Mouse (Mus musculus): ENCODE measurements at regions not wholly inside any gene's neighbourhood (a gene's known extent, or its start where the extent isn't known, plus 50 kb on each side); places are given as distances from the start of the nearest gene placed in this dataset.
"Not testable (repeated sequence)": the region's sequence is repeated elsewhere in the genome, so short reads cannot be mapped to it uniquely, and the experiment has no call there.

GRCm38 (mm10) chr2:21976831-21977230, 250.5 kb upstream of the Myo3a start:
- DNase-seq (ENCODE audit: low spot score in 2 of 2), result no peak

DNA sequence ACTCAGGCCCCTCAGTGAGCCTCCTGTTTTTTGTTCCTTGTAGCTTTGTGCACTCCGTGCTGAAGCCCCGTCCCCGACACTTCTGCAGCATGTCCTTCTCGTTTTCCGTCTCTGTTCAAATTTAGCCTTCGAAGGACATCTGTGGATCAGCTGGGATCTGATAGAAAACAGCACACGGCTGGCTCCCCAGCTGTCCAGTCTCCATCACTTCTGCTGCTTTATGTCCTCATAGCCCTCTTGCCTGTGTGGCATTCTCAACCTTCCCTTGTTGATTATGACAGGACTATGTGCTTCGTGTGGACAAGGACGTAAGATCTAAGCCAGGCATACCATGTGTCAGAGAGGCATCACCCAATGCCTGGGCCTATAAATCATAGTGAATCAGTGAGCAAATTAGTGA, 247.1 kb upstream of the Myo3a start:
- DNase-seq (ENCODE audit: low spot score in 2 of 2), result no peak

DNA sequence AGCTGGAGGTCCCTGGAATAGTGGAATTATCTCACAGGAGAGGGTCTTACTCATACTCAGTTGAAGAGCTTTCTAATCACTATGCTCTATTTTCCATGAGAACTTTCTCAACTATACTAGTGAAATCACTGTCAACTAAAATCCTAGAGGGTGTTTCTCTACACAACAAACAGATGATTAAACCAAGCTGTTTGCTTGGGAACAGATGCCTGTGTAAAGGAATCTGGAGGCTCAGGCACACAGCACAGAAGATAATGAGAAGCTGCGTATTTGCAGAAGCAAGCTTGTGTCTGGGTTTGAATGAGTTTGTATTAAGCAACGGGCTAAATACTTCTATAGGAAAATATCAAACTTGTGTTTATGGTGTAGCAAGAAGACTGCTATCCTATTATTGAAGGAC, 202.9 kb upstream of the Myo3a start:
- DNase-seq (ENCODE audit: low spot score in 2 of 2), result no peak

GRCm38 (mm10) chr2:22026794-22027193, 200.5 kb upstream of the Myo3a start:
- DNase-seq (ENCODE audit: low spot score in 2 of 2), result no peak

GRCm38 (mm10) chr2:22028569-22028968, 198.7 kb upstream of the Myo3a start:
- DNase-seq (ENCODE audit: low spot score in 2 of 2), result no peak

DNA sequence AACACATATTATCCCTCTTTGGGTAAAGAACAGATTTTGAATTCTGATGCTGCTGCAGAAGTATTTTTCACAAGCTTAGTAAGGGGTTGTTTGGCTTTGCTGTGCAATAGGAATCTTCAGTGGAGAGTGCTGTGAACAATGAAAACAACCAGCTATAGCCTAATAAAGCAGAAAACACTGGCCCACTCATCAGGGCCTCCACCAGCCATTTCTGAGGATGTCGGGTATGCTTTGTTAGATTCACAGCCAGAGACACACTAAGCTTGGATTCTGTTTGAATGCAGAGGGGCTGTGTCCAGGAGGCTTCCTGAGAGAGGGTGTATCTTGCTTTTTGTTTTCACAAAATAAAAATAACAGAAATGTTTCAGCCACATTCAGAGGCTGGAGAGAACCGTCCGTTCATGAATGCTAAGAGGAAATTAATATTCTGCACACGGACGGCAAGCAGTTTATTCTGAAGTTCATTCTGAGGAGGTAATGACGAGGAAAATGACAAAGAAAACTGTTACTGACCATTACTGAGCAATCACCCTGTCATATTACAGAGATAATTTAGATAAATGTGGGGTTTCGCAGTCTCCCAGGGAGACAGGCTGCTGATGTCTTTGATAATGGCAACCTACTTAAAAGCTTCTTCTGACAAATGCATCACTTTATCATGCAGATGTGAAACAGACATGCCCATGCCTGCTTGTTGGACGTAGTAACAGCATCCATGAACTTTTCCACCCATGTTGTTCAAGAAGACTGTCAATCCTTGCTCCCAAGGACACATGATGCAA, 198.1 kb upstream of the Myo3a start:
- DNase-seq (ENCODE audit: low spot score in 2 of 2), result no peak

DNA sequence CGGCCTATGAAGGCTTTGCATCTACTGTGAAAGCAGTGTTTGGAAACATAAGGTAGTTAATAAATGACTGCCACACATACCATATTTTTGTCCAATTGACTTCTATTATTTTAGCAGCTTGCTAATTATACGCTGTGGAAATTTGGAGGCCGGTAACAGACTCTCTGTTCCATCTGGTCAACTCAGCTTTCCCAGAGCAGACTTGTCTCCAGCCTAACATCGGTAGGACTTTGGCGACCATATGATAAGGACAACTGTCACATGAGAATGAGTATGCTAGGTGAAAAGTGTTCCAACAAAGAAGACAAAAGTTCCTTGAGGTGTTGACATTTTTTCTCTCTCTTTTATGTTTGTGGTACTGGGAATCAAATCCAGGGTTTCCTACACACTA, 197.5 kb upstream of the Myo3a start:
- DNase-seq (ENCODE audit: low spot score in 2 of 2), result no peak

GRCm38 (mm10) chr2:22036841-22037240, 190.5 kb upstream of the Myo3a start:
- DNase-seq (ENCODE audit: low spot score in 2 of 2), result no peak

GRCm38 (mm10) chr2:22038780-22039179, 188.5 kb upstream of the Myo3a start:
- no peak for DNase-seq (ENCODE audit: low spot score in 2 of 2)

DNA sequence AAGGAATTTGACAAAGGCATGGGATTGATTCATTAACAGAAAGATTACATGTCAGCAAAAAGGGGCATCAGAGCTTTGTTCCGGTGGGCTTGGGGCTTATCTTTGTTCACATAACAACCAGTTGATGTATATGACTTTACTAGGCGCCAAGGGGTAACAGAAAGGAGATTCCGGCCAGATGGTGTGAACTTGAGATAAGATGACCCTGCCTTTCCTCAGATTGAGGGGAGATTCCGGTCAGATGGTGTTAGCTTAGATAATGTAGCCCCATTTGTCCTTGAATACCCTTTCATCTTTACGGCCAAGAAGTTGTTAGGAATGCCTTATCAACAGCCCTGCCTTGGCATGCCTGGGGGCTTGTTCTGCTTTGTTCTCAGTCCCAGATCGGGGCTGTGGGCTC, 183.4 kb upstream of the Myo3a start:
- not testable (repeated sequence) for DNase-seq (ENCODE audit: low spot score in 2 of 2)

GRCm38 (mm10) chr2:22044949-22045348, 182.4 kb upstream of the Myo3a start:
- DNase-seq (ENCODE audit: low spot score in 2 of 2), result no peak

GRCm38 (mm10) chr2:22047465-22047864, 179.8 kb upstream of the Myo3a start:
- DNase-seq (ENCODE audit: low spot score in 2 of 2), result no peak

DNA sequence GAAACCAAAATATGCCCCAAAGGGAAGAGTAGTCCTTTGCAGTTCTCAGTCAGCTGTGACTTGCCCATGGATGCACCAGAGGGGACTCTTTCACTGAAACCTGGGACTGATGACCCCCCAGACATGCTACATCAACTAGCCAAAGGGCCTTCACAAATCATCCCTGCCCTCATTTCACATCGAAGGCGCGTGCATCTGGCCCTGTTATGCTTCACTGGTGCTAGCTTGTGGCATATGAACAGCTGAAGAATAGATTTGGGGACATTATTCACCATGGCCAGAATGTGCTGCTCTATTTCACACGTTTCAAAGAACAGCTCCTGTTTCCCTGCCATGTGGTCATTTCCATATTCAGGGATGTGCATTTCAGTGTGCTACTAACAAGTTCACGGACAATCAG, 160.8 kb upstream of the Myo3a start:
- no peak for DNase-seq (ENCODE audit: low spot score in 2 of 2)

GRCm38 (mm10) chr2:22096848-22097247, 130.5 kb upstream of the Myo3a start:
- no peak for DNase-seq (ENCODE audit: low spot score in 2 of 2)

GRCm38 (mm10) chr2:22105150-22105549, 122.2 kb upstream of the Myo3a start:
- DNase-seq (ENCODE audit: low spot score in 2 of 2), result no peak

DNA sequence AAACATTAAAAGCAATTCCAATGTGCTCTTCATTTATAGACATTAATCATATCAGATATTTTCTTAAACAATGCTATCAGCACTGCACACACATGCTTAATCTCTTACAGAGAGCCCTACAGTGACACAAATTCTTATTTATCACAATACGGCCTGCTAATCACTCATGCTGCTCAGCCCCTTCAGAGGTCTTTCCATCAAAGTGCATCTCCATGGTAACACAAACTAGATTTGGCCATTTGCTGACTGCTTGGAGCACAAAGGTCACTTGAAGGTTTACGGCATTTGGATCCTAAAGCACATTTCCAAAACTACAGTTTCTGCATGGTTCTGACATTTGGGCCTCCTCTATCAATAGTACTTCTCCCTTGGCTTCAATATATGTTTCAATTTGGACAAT, 77.6 kb upstream of the Myo3a start:
- no peak for DNase-seq (ENCODE audit: low spot score in 2 of 2)

- DNase-seq (ENCODE audit: low spot score in 2 of 2), result no peak
Observed at GRCm38 (mm10) chr2:22156576-22156975, 70.7 kb upstream of the Myo3a start.

DNA sequence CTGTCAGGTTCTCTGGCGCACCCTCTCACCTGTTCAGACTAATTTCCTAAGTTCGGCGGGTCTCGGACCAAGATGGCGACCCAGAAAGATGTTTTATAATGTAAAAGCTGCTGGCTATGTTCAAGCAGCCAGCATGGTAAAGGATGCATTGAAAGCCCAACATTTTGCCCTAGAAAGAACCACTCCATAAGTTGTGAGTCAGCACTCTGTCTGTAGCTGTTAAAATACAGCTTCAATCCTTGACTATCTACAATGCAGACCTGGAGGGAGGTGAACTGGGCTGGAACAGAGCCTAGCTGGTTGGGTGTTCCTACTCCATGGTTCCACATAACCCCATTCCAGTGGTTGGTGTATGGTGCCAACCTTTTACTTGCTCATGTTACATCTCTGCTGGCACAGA, 61.9 kb upstream of the Myo3a start:
- no peak for DNase-seq (ENCODE audit: low spot score in 2 of 2)

DNA sequence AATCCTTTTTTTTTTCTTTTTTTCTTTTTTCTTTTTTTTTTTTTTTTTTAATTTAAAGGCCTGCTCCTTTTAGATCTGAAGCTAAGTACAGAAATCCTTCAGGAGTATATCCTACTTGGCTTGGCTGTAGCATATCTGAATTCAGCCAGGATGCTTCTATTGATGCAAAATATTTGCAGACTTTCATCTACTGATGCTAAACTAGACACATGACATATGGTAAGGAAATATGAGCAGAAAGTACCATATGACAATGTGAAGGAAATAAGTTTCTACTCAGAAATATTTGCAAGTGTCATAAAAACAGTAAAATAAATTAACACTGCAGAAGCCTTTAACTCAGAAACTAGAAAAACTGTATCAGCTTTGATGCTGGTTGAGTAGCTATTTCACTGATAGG, 61.4 kb upstream of the Myo3a start:
- DNase-seq (ENCODE audit: low spot score in 2 of 2), result no peak
